Mouse (Mus musculus): ENCODE results near the gene Rps6ka2.

DNA sequence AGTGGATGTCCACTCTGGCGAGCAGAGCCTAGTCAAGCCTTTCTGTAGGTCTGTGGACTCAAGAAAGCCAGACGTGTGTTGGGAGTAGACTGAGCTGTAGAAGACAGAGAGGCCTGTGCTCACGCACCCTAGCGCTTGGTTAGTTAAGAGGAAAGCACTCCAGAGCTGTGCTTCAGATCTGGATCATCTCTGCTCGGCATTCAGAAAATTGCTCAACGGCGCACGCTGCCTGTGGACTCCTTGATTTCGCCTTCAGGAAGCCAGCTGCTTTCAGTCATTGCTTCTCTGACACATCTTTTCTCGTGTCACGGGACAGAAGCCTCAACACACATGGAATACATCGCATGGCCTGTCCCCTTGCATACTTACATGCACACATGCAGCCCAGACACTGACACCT, 115.4 kb downstream of the Rps6ka2 start:
- TF ChIP-seq TAL1 (IDR thresholded peaks at IDR 0.05; ENCODE audit: low read length) (no peak), GATA1 (IDR thresholded peaks at IDR 0.05; ENCODE audit: low read length) (no peak)

Measured in erythroblast, embryonic 14.5 days (primary cell).